Mouse (Mus musculus) thymus, postnatal 14 days (tissue): ENCODE data around the gene Gbx1.

Experiments used
- DNase-seq: peaks from one replicate; pipeline ENCODE4 v3.0.0; 2021

Gene Gbx1

GRCm38 (mm10) chr5:24524522-24524921 lies 2.5 kb downstream of the Gbx1 start:
- DNase-seq, result no peak

GRCm38 (mm10) chr5:24523806-24524205 lies 3.2 kb downstream of the Gbx1 start:
- DNase-seq, result no peak

GRCm38 (mm10) chr5:24521366-24521765 lies 5.6 kb downstream of the Gbx1 start:
- no peak for DNase-seq

GRCm38 (mm10) chr5:24512271-24512670 lies 14.7 kb downstream of the Gbx1 start:
- DNase-seq, result no peak

GRCm38 (mm10) chr5:24510635-24511034 lies 16.4 kb downstream of the Gbx1 start:
- DNase-seq, result peak; percentile 34

GRCm38 (mm10) chr5:24508406-24508805 lies 18.6 kb downstream of the Gbx1 start:
- no peak for DNase-seq

GRCm38 (mm10) chr5:24505513-24505912 lies 21.5 kb downstream of the Gbx1 start:
- no peak for DNase-seq

- no peak for DNase-seq
Measured at GRCm38 (mm10) chr5:24502786-24503185, 24.2 kb downstream of the Gbx1 start.

- DNase-seq, result no peak
Measured at GRCm38 (mm10) chr5:24500851-24501250, 26.2 kb downstream of the Gbx1 start.

GRCm38 (mm10) chr5:24499113-24499512 lies 27.9 kb downstream of the Gbx1 start:
- DNase-seq, result no peak

GRCm38 (mm10) chr5:24497526-24497925 lies 29.5 kb downstream of the Gbx1 start:
- no peak for DNase-seq

- DNase-seq, result no peak
Measured at GRCm38 (mm10) chr5:24496756-24497155, 30.2 kb downstream of the Gbx1 start.

GRCm38 (mm10) chr5:24495019-24495418 lies 32.0 kb downstream of the Gbx1 start:
- no peak for DNase-seq

- DNase-seq, result no peak
Measured at GRCm38 (mm10) chr5:24492546-24493285, 34.3 kb downstream of the Gbx1 start.

- DNase-seq, result no peak
Measured at GRCm38 (mm10) chr5:24490413-24490920, 36.5 kb downstream of the Gbx1 start.

- no peak for DNase-seq
Measured at GRCm38 (mm10) chr5:24486738-24487137, 40.3 kb downstream of the Gbx1 start.

GRCm38 (mm10) chr5:24486097-24486496 lies 40.9 kb downstream of the Gbx1 start:
- DNase-seq, result peak; percentile 81

- DNase-seq, result no peak
Measured at GRCm38 (mm10) chr5:24484963-24485362, 42.0 kb downstream of the Gbx1 start.

GRCm38 (mm10) chr5:24483326-24483725 lies 43.7 kb downstream of the Gbx1 start:
- peak; percentile 57 for DNase-seq

- DNase-seq, result no peak
Measured at GRCm38 (mm10) chr5:24482247-24483079, 44.5 kb downstream of the Gbx1 start.

GRCm38 (mm10) chr5:24481647-24482046 lies 45.4 kb downstream of the Gbx1 start:
- peak; percentile 53 for DNase-seq

- DNase-seq, result no peak
Measured at GRCm38 (mm10) chr5:24477909-24478308, 49.1 kb downstream of the Gbx1 start.

- DNase-seq, result no peak
Measured at GRCm38 (mm10) chr5:24475476-24476241, 51.3 kb downstream of the Gbx1 start.
